ENCODE assay signal across 12 mouse cellular contexts in genomic region chr8:94566446-94567158, GRCm38 (mm10). TPM values are rescaled to one million over a fixed set of nuclear protein-coding genes. Genes with fewer than 3 reads are reported as not detected.
DNase-seq lines count a peak whose midpoint lies in the region; ATAC-seq and TF ChIP-seq lines count a peak whose summit lies in the region.
"Had no signal": no experiment of that assay in that cellular context is flagged by ENCODE, and none has a peak within 500 bp of the region (broad histone marks: within the 10 kb centered on the region; RNA-seq: fewer than 3 reads in every experiment).

No protein-coding gene starts in this region.

- peak; percentile 36 for ATAC-seq in hindbrain, embryonic 11.5 days (ENCODE audit: low FRiP score)
- ATAC-seq in kidney, embryonic 16.5 days (ENCODE audit: low FRiP score, low TSS enrichment): peak; percentile 83
- ATAC-seq in neural tube, embryonic 12.5 days (ENCODE audit: low FRiP score, low read depth): no peak; the same call in 1 of the 2 replicates
- ATAC-seq: lung, postnatal 0 days had no signal

- no peak overlapping the region for H3K4me3 ChIP-seq in layer of hippocampus, adult 2 months
- no peak overlapping the region for H3K4me3 ChIP-seq in hindbrain, embryonic 11.5 days (ENCODE audit: low read depth, low read length)
- H3K4me3 ChIP-seq in kidney, embryonic 16.5 days (ENCODE audit: low read length): no peak overlapping the region
- H3K4me3 ChIP-seq in neural tube, embryonic 12.5 days: no peak overlapping the region
- H3K4me3 ChIP-seq: limb, embryonic 15.5 days had no signal

- no peaks in the 10 kb centered on the region for H3K36me3 ChIP-seq in hindbrain, embryonic 11.5 days (ENCODE audit: control insufficient read depth, insufficient read depth, low read length)
- no peaks in the 10 kb centered on the region for H3K36me3 ChIP-seq in kidney, embryonic 16.5 days (ENCODE audit: insufficient read depth, low read length)
- peaks cover 1% of the 10 kb centered on the region; the same call in 1 of the 2 replicates for H3K36me3 ChIP-seq in neural tube, embryonic 12.5 days
- H3K36me3 ChIP-seq: limb, embryonic 15.5 days had no signal

- H3K4me1 ChIP-seq in hindbrain, embryonic 11.5 days (replicated peaks; ENCODE audit: control insufficient read depth, insufficient read depth, low read length): peaks cover 10% of the 10 kb centered on the region
- H3K4me1 ChIP-seq in kidney, embryonic 16.5 days (ENCODE audit: insufficient read depth, low read length): peaks cover 14% of the 10 kb centered on the region; the same call in 1 of the 2 replicates
- peaks cover 17% of the 10 kb centered on the region for H3K4me1 ChIP-seq in neural tube, embryonic 12.5 days

- DNase-seq in layer of hippocampus, adult 2 months (ENCODE audit: low spot score in 2 of 2): no peak
- no peak for DNase-seq in layer of hippocampus, postnatal 14 days (ENCODE audit: low spot score in 2 of 2)
- no peak for DNase-seq in hindbrain, embryonic 11.5 days (ENCODE audit: low spot score)
- no peak for DNase-seq in heart, adult 11 months
- no peak for DNase-seq in thymus, postnatal 10 days (ENCODE audit: low spot score in 2 of 2)
- DNase-seq in adrenal gland, postnatal 4 days (ENCODE audit: low spot score in 2 of 2): no peak
- DNase-seq: thymus, postnatal 14 days had no signal

- no peak for TF ChIP-seq CTCF in layer of hippocampus, adult 2 months (conservative IDR thresholded peaks at IDR 0.05)

- 56% methylated on average over 15 of the region's 15 CpGs for WGBS in hindbrain, embryonic 11.5 days
- 53% methylated on average over 15 of the region's 15 CpGs for WGBS in kidney, embryonic 16.5 days
- WGBS in neural tube, embryonic 12.5 days: 45% methylated on average over 15 of the region's 15 CpGs

- peak overlapping the region; percentile 69 for H3K27ac ChIP-seq in layer of hippocampus, adult 2 months
- H3K27ac ChIP-seq in hindbrain, embryonic 11.5 days (ENCODE audit: low read depth, low read length): peak overlapping the region; percentile 17; the same call in 1 of the 2 replicates
- peak overlapping the region; percentile 34; the same call in 1 of the 2 replicates for H3K27ac ChIP-seq in kidney, embryonic 16.5 days (ENCODE audit: low read length)
- H3K27ac ChIP-seq in neural tube, embryonic 12.5 days: no peak overlapping the region
- H3K27ac ChIP-seq: limb, embryonic 15.5 days had no signal

- no peaks in the 10 kb centered on the region for H3K9me3 ChIP-seq in hindbrain, embryonic 11.5 days (ENCODE audit: control insufficient read depth, low read length)
- H3K9me3 ChIP-seq in kidney, embryonic 16.5 days (ENCODE audit: low read length): no peaks in the 10 kb centered on the region
- no peaks in the 10 kb centered on the region for H3K9me3 ChIP-seq in neural tube, embryonic 12.5 days
- H3K9me3 ChIP-seq: limb, embryonic 15.5 days had no signal

- H3K27me3 ChIP-seq in hindbrain, embryonic 11.5 days (ENCODE audit: control insufficient read depth, insufficient read depth, low read length): no peaks in the 10 kb centered on the region
- H3K27me3 ChIP-seq in kidney, embryonic 16.5 days (ENCODE audit: insufficient read depth, low read length): no peaks in the 10 kb centered on the region
- 0 out of 2 replicates have a peak, but pooled peaks cover 5% of the 10 kb centered on the region for H3K27me3 ChIP-seq in neural tube, embryonic 12.5 days (replicated peaks)
- H3K27me3 ChIP-seq: limb, embryonic 15.5 days had no signal

- no peak overlapping the region for H3K9ac ChIP-seq in hindbrain, embryonic 11.5 days (ENCODE audit: low read depth, low read length)
- H3K9ac ChIP-seq in kidney, embryonic 16.5 days (replicated peaks; ENCODE audit: low read length): 0 out of 2 replicates have a peak overlapping the region, but pooled peaks have one; percentile 9
- H3K9ac ChIP-seq in neural tube, embryonic 12.5 days: no peak overlapping the region
- H3K9ac ChIP-seq: limb, embryonic 15.5 days had no signal

- H3K4me2 ChIP-seq in hindbrain, embryonic 11.5 days (replicated peaks; ENCODE audit: low read depth, low read length): no peak overlapping the region
- H3K4me2 ChIP-seq in kidney, embryonic 16.5 days (replicated peaks; ENCODE audit: low read depth, low read length): no peak overlapping the region
- H3K4me2 ChIP-seq in neural tube, embryonic 12.5 days (replicated peaks): peak overlapping the region; percentile 35
- H3K4me2 ChIP-seq: heart, embryonic 11.5 days; limb, embryonic 15.5 days had no signal

RNA-seq across cellular contexts. Expression of gene Cpne2, which starts 33.8 kb away (rescaled TPM):
- total RNA-seq in layer of hippocampus, adult 2 months (2021): 10 to 100 TPM; 29.3 to 35.0 TPM
- 10 to 100 TPM; 53.2 to 67.5 TPM for total RNA-seq in layer of hippocampus, postnatal 14 days (2021)
- polyA plus RNA-seq in hindbrain, embryonic 11.5 days (2014; fragmentation: Nextera tagmentation; extraction: Ambion mirVana): 9.8 and 10.1 TPM in 2 replicates
- 10.2 and 13.5 TPM in 2 replicates for polyA plus RNA-seq in kidney, embryonic 16.5 days (2015; fragmentation: Nextera tagmentation; extraction: Ambion mirVana)
- 12.6 and 14.4 TPM in 2 replicates for polyA plus RNA-seq in neural tube, embryonic 12.5 days (2016; fragmentation: Nextera tagmentation; extraction: Ambion mirVana)
- 10 to 100 TPM; 18.1 to 20.4 TPM for total RNA-seq in adrenal gland, postnatal 4 days (2021)

RNA-seq across cellular contexts. Expression of gene Rspry1, which starts 35.1 kb away (rescaled TPM):
- 10 to 100 TPM; 25.8 to 26.1 TPM for total RNA-seq in layer of hippocampus, adult 2 months (2021)
- 10 to 100 TPM; 30.5 to 34.3 TPM for total RNA-seq in layer of hippocampus, postnatal 14 days (2021)
- 45.5 and 50.4 TPM in 2 replicates for polyA plus RNA-seq in hindbrain, embryonic 11.5 days (2014; fragmentation: Nextera tagmentation; extraction: Ambion mirVana)
- polyA plus RNA-seq in kidney, embryonic 16.5 days (2015; fragmentation: Nextera tagmentation; extraction: Ambion mirVana): 39.1 and 41.4 TPM in 2 replicates
- polyA plus RNA-seq in neural tube, embryonic 12.5 days (2016; fragmentation: Nextera tagmentation; extraction: Ambion mirVana): 52.0 and 57.4 TPM in 2 replicates
- total RNA-seq in adrenal gland, postnatal 4 days (2021): 10 to 100 TPM; 26.2 to 26.7 TPM

RNA-seq across cellular contexts. Expression of gene Fam192a, which starts 35.2 kb away (rescaled TPM):
- total RNA-seq in layer of hippocampus, adult 2 months (2021): 10 to 100 TPM; 38.6 to 45.6 TPM
- total RNA-seq in layer of hippocampus, postnatal 14 days (2021): 10 to 100 TPM; 42.1 to 44.5 TPM
- polyA plus RNA-seq in hindbrain, embryonic 11.5 days (2014; fragmentation: Nextera tagmentation; extraction: Ambion mirVana): 110 TPM in 2 replicates
- polyA plus RNA-seq in kidney, embryonic 16.5 days (2015; fragmentation: Nextera tagmentation; extraction: Ambion mirVana): 63.2 and 69.2 TPM in 2 replicates
- polyA plus RNA-seq in neural tube, embryonic 12.5 days (2016; fragmentation: Nextera tagmentation; extraction: Ambion mirVana): 95.2 and 105 TPM in 2 replicates
- 10 to 100 TPM; 43.8 to 50.1 TPM for total RNA-seq in adrenal gland, postnatal 4 days (2021)
